Mouse (Mus musculus) cortical plate, adult 2 months (tissue): ENCODE measurements around the gene Pabpn1. TPM values are rescaled to one million over a fixed set of nuclear protein-coding genes. Genes with fewer than 3 reads are reported as not detected.
A peak's percentile ranks its signal among the peaks of the same experiment; 100 is the strongest.

Experiments
- H3K27ac ChIP-seq: fragments of 200-500 bp; 2 replicates; pipeline ENCODE4 v1.5.1; 2012; ENCODE audit warnings: low read length, control low read depth, inconsistent platforms; ENCODE audit not compliant: insufficient read depth
- H3K4me1 ChIP-seq: fragments of 200-500 bp; 2 replicates; pipeline ENCODE4 v1.6.1; 2011; ENCODE audit warnings: low read length; ENCODE audit not compliant: control insufficient read depth, insufficient read depth
- H3K4me3 ChIP-seq: fragments of 200-500 bp; 2 replicates; pipeline ENCODE4 v1.5.1; 2011; ENCODE audit warnings: mild to moderate bottlenecking, low read length, control low read depth; ENCODE audit not compliant: insufficient read depth
- CTCF ChIP-seq: fragments of 200-500 bp; IDR thresholded peaks from 2 replicates; pipeline ENCODE4 v1.5.1; 2011; ENCODE audit warnings: mild to moderate bottlenecking, control low read depth, low read length; ENCODE audit not compliant: insufficient read depth; ENCODE audit errors: extremely low read depth
- POLR2A ChIP-seq: fragments of 200-500 bp; IDR thresholded peaks from 2 replicates; pipeline ENCODE4 v1.6.1; 2011; ENCODE audit warnings: mild to moderate bottlenecking, low read length, control low read depth; ENCODE audit not compliant: insufficient read depth; ENCODE audit errors: extremely low read depth
- polyA plus RNA-seq: library from polyadenylated mRNA; depleted of rRNA; stranded (reverse); fragments of >200 nt; gene quantifications from 2 replicates; pipeline ENCODE4 v1.2.3, GENCODE M21; 2012

Gene Pabpn1
- polyA plus RNA-seq, 1 experiment: 414 TPM

DNA sequence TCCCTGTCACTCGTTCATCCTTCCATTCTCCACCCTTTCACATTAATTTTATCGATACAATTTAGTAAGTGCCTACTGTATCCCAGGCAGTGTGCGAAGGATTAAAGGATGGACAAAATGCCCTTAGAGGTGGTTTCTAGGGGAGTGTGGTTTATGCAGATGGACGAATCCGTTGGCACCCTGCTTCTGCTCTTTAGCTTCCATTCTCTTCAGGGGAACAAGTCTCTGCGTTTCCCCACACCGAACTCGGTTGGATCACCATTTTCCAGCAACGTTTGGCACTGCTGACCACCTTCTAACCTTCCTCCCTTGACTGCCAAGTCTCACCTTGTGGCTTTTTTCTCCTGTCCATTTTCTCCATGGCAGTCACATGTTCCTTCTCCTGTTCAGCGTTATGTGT lies 21.0 kb downstream of the Pabpn1 start:
- Histone ChIP-seq H3K4me3 (peak overlapping the region; percentile 95), H3K4me1 (peaks cover 12% of the 10 kb centered on the region), H3K27ac (peak overlapping the region; percentile 88)
- no peak for TF ChIP-seq POLR2A
- no peak for TF ChIP-seq CTCF

DNA sequence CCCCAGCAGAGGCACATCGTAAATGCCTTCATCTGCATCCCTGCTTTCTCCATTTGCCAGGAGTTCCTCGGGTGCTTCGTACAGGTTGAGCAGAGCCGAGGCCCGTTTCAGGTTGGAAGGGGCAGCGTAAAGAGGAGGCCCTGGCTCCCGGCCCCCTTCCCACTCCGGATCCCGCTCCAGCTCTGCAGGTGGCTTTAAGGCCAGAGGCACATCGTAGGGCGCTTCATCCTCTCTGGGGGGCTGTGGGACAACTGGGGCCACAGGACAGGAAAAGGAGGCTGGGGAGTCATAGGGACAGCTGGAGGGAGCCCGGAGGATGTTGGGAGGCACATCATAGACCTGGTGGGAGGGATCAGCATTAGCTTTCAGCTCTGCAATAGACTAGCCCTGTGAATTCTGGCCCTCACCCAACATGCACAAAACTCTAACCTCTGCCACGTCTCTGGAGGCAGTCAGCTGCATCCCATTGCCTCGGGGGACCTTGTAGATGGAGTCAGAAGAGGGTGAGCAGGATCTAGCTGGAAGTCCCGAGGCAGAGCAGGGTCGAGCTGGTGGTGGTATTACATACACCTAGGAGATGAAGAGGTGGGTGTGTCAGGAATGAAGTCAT lies 27.9 kb downstream of the Pabpn1 start:
- Histone ChIP-seq H3K4me3 (no peak overlapping the region), H3K4me1 (no peaks in the 10 kb centered on the region), H3K27ac (no peak overlapping the region)
- TF ChIP-seq CTCF (no peak), POLR2A (no peak)

GRCm38 (mm10) chr14:54924641-54925348 lies 32.5 kb downstream of the Pabpn1 start:
- H3K27ac ChIP-seq: no peak overlapping the region
- H3K4me1 ChIP-seq: no peaks in the 10 kb centered on the region
- TF ChIP-seq POLR2A: no peak
- TF ChIP-seq CTCF: no peak
- H3K4me3 ChIP-seq: 0 out of 2 replicates have a peak overlapping the region, but pooled peaks have one; percentile 2

- H3K4me3 ChIP-seq: peak within 1 kb of the TSS; percentile 56
- TF ChIP-seq POLR2A: no peak
- no peak for TF ChIP-seq CTCF
These were observed 33.3 kb downstream of the Pabpn1 start, which contains the start of gene Efs for GRCm38 (mm10) chr14:54925349-54926342. Gene Efs, minus strand, starts transcription at chr14:54926126.

DNA sequence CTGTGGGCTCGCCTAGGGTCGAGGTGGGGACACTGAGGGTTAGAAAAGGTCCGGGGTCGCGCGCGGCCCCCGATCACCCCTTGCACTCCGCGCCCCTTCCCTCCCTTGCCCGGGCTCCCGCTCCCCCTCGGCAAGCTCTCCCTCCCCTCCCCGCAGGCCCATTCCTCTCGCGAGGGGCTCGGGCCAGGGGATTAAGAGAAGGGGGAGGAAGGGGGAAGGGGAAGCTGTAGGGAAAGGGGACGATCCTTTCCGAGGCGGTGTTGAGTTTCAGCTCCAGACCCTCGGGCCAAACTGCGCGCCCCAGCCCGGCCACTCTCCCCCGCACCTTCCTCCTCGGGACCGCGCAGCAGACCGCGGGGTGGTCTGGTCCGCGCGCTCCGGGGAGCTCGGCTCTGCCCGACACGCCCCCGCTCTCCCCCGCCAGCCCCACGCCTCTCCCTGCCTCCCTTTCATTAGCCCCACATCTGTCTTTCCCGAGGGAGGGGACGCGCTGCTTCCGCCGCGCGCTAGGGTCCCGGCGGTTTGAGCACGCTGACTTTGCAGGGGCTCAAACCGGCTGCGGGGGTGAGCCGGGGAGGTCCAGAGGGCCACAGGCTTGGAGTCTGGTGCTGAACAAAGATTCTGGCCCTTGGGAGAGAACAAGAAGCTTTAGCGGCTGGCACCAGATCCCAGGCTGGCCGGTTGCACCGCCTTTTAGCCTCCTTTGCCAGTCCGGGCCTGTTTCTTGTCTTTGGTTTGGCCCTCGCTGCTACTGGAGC lies 34.3 kb downstream of the Pabpn1 start:
- TF ChIP-seq CTCF (no peak), POLR2A (0 out of 2 replicates have a peak, but pooled peaks have one; percentile 27)
- Histone ChIP-seq H3K27ac (0 out of 2 replicates have a peak overlapping the region, but pooled peaks have one; percentile 54), H3K4me1 (no peaks in the 10 kb centered on the region), H3K4me3 (peak overlapping the region; percentile 56)

More at GRCm38 (mm10) chr14:54925349-54926342, 33.3 kb downstream of the Pabpn1 start, which contains the start of gene Efs:
- peak within 1 kb of the TSS; percentile 75; the same call in 1 of the 2 replicates for H3K27ac ChIP-seq
- no peaks in the 10 kb centered on the region for H3K4me1 ChIP-seq

GRCm38 (mm10) chr14:54927296-54927695 lies 35.0 kb downstream of the Pabpn1 start:
- TF ChIP-seq POLR2A (no peak), CTCF (no peak)
- Histone ChIP-seq H3K4me1 (no peaks in the 10 kb centered on the region), H3K4me3 (no peak overlapping the region; the same call in 1 of the 2 replicates), H3K27ac (0 out of 2 replicates have a peak overlapping the region, but pooled peaks have one; percentile 54)

- Histone ChIP-seq H3K27ac (no peak overlapping the region), H3K4me1 (no peaks in the 10 kb centered on the region), H3K4me3 (no peak overlapping the region)
- TF ChIP-seq CTCF (no peak), POLR2A (no peak)
These were observed 37.5 kb downstream of the Pabpn1 start for GRCm38 (mm10) chr14:54929801-54930200.

DNA sequence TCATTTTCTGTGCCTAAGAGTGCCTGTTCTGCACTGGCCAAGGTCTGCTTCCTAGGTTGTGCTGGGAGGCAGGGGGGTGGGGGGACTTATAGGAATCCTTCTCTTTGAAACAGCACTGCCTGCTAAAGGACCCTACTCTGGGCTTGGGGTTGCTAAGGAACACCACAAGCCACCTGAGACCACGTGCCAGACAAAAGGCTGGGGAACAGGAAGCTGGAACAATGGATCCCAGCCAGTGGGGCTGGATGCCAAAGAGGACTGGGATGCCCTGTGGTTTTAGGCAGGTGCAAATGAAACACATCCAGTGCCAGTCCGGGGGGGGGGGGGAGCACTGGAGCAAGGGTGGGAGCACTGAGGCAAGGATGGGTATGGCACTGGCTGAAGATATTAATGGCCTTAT lies 38.1 kb downstream of the Pabpn1 start:
- H3K27ac ChIP-seq: no peak overlapping the region
- TF ChIP-seq POLR2A (no peak), CTCF (no peak)

DNA sequence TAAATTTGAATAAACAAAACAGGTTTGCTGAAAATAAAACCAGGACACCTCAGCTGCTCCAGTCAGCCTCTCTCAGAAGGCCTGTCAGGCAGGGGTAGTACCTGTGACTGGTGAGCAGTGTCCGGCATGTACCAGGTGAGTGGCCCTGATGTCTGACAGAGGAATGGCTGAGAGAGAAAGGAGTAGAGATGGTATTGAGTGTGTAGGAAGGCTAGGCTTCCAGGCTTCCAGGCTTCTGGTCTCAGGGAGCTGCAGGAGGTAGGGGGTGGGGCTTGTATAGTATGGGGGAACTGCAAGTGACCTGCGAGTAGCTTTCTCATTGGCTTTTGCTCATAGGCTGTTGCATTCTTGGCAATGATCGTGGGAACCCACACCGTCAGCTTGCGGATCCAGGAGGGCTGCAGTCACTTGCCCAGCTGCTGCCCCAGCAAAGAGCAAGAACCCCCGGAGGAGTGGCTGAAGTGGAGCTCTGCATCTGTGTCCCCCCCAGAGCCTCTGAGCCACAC lies 40.4 kb downstream of the Pabpn1 start, which contains the start of gene Il25:
Gene Il25 (plus strand): TSS at position 51 of the 506 bp plus-strand sequence.
- H3K4me3 ChIP-seq: no peak within 1 kb of the TSS
- no peak within 1 kb of the TSS for H3K27ac ChIP-seq
- TF ChIP-seq CTCF (no peak), POLR2A (no peak)
- no peaks in the 10 kb centered on the region for H3K4me1 ChIP-seq

More for the DNA sequence above, 38.1 kb downstream of the Pabpn1 start:
- Histone ChIP-seq H3K4me1 (no peaks in the 10 kb centered on the region), H3K4me3 (no peak overlapping the region)
